Mouse (Mus musculus) bone marrow, adult 2 months (tissue): Measurements from ENCODE around the gene Hhipl1.

ENCODE experiments used
- CTCF ChIP-seq: fragments of 200-500 bp; IDR thresholded peaks from 2 replicates; pipeline ENCODE4 v1.5.1; 2011; ENCODE audit warnings: low read length, control low read depth; ENCODE audit not compliant: control insufficient read depth, insufficient read depth
- POLR2A ChIP-seq: fragments of 200-500 bp; IDR thresholded peaks from 2 replicates; pipeline ENCODE4 v1.6.1; 2011; ENCODE audit warnings: low read depth, mild to moderate bottlenecking, control low read depth, low read length, borderline replicate concordance; ENCODE audit not compliant: control insufficient read depth

DNA sequence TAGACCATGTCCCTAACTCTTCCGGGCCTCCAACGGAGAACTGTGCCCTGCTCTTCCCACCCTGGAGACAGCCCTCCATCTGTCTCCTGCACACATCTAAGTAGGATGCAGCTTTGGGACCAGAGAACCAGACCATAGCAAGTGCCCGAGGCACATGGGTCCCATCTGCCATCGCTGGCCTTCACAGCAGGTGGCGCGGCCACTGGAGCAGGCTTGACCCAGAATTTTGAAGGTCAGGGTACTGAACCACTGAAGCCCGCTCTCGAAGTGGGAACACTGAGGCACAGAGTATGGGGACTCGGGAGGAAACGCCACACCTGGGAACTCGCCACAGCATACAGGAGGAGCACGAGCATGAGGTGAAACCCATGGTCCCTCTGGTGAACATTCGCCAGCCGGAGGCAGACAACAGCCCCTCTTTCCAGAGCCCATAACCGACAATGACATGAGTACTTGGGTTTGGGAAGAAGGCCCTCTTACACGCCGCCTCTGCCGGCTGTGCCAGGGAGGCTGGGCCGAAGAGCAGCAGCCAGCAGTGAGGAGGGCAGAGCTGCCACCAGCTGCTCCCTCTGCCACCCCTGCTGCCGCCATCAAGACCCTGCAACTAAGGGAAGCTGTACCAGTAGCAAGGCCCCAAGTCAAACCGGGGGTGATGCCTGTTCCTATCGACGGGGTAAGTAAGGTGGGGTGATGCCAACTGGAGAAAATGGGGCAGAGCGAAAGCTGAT lies 46.6 kb upstream of the Hhipl1 start:
- TF ChIP-seq CTCF, result no peak
- TF ChIP-seq POLR2A, result no peak
